Mouse (Mus musculus) spleen, adult 2 months (tissue): ENCODE measurements at regions not wholly inside any gene's neighbourhood (a gene's known extent, or its start where the extent isn't known, plus 50 kb on each side); places are given as distances from the start of the nearest gene placed in this dataset.

ENCODE experiments used
- DNase-seq, 2 experiments: peaks; one replicate each; pipeline versions ENCODE4 v3.0.0 to v3.0.0-alpha.2; 2012 to 2021; ENCODE audit warnings: low spot score in 2 of 2, low read depth in 1 of 2
- H3K27ac ChIP-seq: fragments of 200-500 bp; 2 replicates; pipeline ENCODE4 v1.5.1; 2012; ENCODE audit warnings: low read length, inconsistent platforms; ENCODE audit not compliant: insufficient read depth
- H3K27me3 ChIP-seq: fragments of 200-500 bp; 2 replicates; pipeline ENCODE4 v1.6.1; 2012; ENCODE audit warnings: mild to moderate bottlenecking, moderate library complexity, low read length, inconsistent platforms; ENCODE audit not compliant: control insufficient read depth, insufficient read depth
- H3K36me3 ChIP-seq: fragments of 200-500 bp; 2 replicates; pipeline ENCODE4 v1.6.1; 2012; ENCODE audit warnings: mild to moderate bottlenecking, low read length, inconsistent platforms; ENCODE audit not compliant: control insufficient read depth, insufficient read depth
- H3K4me1 ChIP-seq: fragments of 200-500 bp; 2 replicates; pipeline ENCODE4 v1.6.1; 2011; ENCODE audit warnings: inconsistent platforms; ENCODE audit not compliant: control insufficient read depth, insufficient read depth, insufficient read length
- H3K4me3 ChIP-seq: fragments of 200-500 bp; 2 replicates; pipeline ENCODE4 v1.5.1; 2011; ENCODE audit warnings: mild to moderate bottlenecking, inconsistent platforms; ENCODE audit not compliant: insufficient read depth, insufficient read length; ENCODE audit errors: extremely low read depth
- CTCF ChIP-seq: fragments of 200-500 bp; IDR thresholded peaks from 2 replicates; pipeline ENCODE4 v1.5.1; 2011; ENCODE audit warnings: mild to moderate bottlenecking, inconsistent platforms; ENCODE audit not compliant: insufficient read depth, insufficient read length, insufficient replicate concordance; ENCODE audit errors: extremely low read depth
- POLR2A ChIP-seq: fragments of 200-500 bp; IDR thresholded peaks from 2 replicates; pipeline ENCODE4 v1.6.1; 2011; ENCODE audit warnings: low read depth, low read length, inconsistent platforms
- WGBS: fragments of 180-500 bp; shearing (Covaris S2); methylation state at CpG from one replicate; pipeline ENCODE4 v1.1.7; 2018; 5-methylcytosine and 5-hydroxymethylcytosine counted together

- H3K4me1 ChIP-seq, result no peaks in the 10 kb centered on the region
- WGBS, result 87% methylated on average over 6 of the region's 6 CpGs
- no peaks in the 10 kb centered on the region for H3K36me3 ChIP-seq
- H3K4me3 ChIP-seq, result no peak overlapping the region
- DNase-seq, result no peak
- no peaks in the 10 kb centered on the region for H3K27me3 ChIP-seq
- TF ChIP-seq CTCF, result no peak
- no peak for TF ChIP-seq POLR2A
- H3K27ac ChIP-seq, result no peak overlapping the region
Observed at GRCm38 (mm10) chr2:75514171-75514570, 144.9 kb upstream of the Hnrnpa3 start.

GRCm38 (mm10) chr2:75516223-75516622, 142.8 kb upstream of the Hnrnpa3 start:
- 82% methylated on average over 11 of the region's 11 CpGs for WGBS
- DNase-seq, result no peak
- TF ChIP-seq CTCF (no peak), POLR2A (no peak)
- no peak overlapping the region for H3K4me3 ChIP-seq
- no peak overlapping the region for H3K27ac ChIP-seq
- H3K4me1 ChIP-seq, result no peaks in the 10 kb centered on the region
- no peaks in the 10 kb centered on the region for H3K27me3 ChIP-seq
- H3K36me3 ChIP-seq, result no peaks in the 10 kb centered on the region

GRCm38 (mm10) chr2:75517096-75517495, 142.0 kb upstream of the Hnrnpa3 start:
- Histone ChIP-seq H3K4me1 (no peaks in the 10 kb centered on the region), H3K36me3 (no peaks in the 10 kb centered on the region), H3K4me3 (no peak overlapping the region), H3K27me3 (no peaks in the 10 kb centered on the region), H3K27ac (no peak overlapping the region)
- no peak for DNase-seq
- no peak for TF ChIP-seq POLR2A
- TF ChIP-seq CTCF, result no peak
- WGBS, result 87% methylated on average over 3 of the region's 3 CpGs

- Histone ChIP-seq H3K27ac (no peak overlapping the region), H3K36me3 (no peaks in the 10 kb centered on the region), H3K4me3 (no peak overlapping the region), H3K4me1 (no peaks in the 10 kb centered on the region), H3K27me3 (no peaks in the 10 kb centered on the region)
- WGBS, result 74% methylated on average over 1 of the region's 1 CpGs
- no peak for TF ChIP-seq CTCF
- DNase-seq, result no peak
Observed at GRCm38 (mm10) chr2:75518607-75519006, 140.5 kb upstream of the Hnrnpa3 start.

- Histone ChIP-seq H3K4me3 (no peak overlapping the region), H3K36me3 (no peaks in the 10 kb centered on the region), H3K27me3 (no peaks in the 10 kb centered on the region), H3K4me1 (no peaks in the 10 kb centered on the region), H3K27ac (no peak overlapping the region)
- TF ChIP-seq CTCF (no peak), POLR2A (no peak)
- WGBS, result 58% methylated on average over 3 of the region's 3 CpGs
- DNase-seq, result no peak
Observed at GRCm38 (mm10) chr2:75525562-75525961, 133.5 kb upstream of the Hnrnpa3 start.

GRCm38 (mm10) chr2:75528706-75529105, 130.4 kb upstream of the Hnrnpa3 start:
- DNase-seq, result no peak
- Histone ChIP-seq H3K36me3 (no peaks in the 10 kb centered on the region), H3K4me3 (no peak overlapping the region), H3K27ac (no peak overlapping the region), H3K4me1 (no peaks in the 10 kb centered on the region), H3K27me3 (no peaks in the 10 kb centered on the region)
- 93% methylated on average over 2 of the region's 2 CpGs for WGBS
- no peak for TF ChIP-seq CTCF
- no peak for TF ChIP-seq POLR2A

GRCm38 (mm10) chr2:75538114-75538513, 120.9 kb upstream of the Hnrnpa3 start:
- TF ChIP-seq POLR2A (no peak), CTCF (no peak)
- H3K36me3 ChIP-seq, result no peaks in the 10 kb centered on the region
- no peak for DNase-seq
- no peaks in the 10 kb centered on the region for H3K4me1 ChIP-seq
- WGBS, result 64% methylated on average over 4 of the region's 4 CpGs
- no peak overlapping the region for H3K27ac ChIP-seq
- H3K4me3 ChIP-seq, result no peak overlapping the region
- H3K27me3 ChIP-seq, result no peaks in the 10 kb centered on the region
